Mouse (Mus musculus) thymus, adult 2 months (tissue): ENCODE measurements around the gene Dstn. TPM values are rescaled to one million over a fixed set of nuclear protein-coding genes. Genes with fewer than 3 reads are reported as not detected.

Source experiments
- DNase-seq: peaks from one replicate; pipeline ENCODE4 v3.0.0; 2021
- H3K27ac ChIP-seq: fragments of 200-500 bp; 2 replicates; pipeline ENCODE4 v1.5.1; 2012; ENCODE audit warnings: low read length, control low read depth; ENCODE audit not compliant: control insufficient read depth, insufficient read depth
- H3K27me3 ChIP-seq: fragments of 200-500 bp; 2 replicates; pipeline ENCODE4 v1.6.1; 2012; ENCODE audit warnings: mild to moderate bottlenecking, low read length, moderate library complexity, mixed read lengths; ENCODE audit not compliant: control insufficient read depth, insufficient read depth
- H3K36me3 ChIP-seq: fragments of 200-500 bp; 2 replicates; pipeline ENCODE4 v1.6.1; 2012; ENCODE audit warnings: mild to moderate bottlenecking, low read length, moderate library complexity; ENCODE audit not compliant: control insufficient read depth, insufficient read depth
- H3K4me1 ChIP-seq: fragments of 200-500 bp; replicated peaks from 2 replicates; pipeline ENCODE4 v1.6.1; 2012; ENCODE audit warnings: low read length; ENCODE audit not compliant: control insufficient read depth, insufficient read depth
- H3K4me3 ChIP-seq: fragments of 200-500 bp; 2 replicates; pipeline ENCODE4 v1.5.1; 2012; ENCODE audit warnings: mild to moderate bottlenecking, low read length, control low read depth, moderate library complexity; ENCODE audit not compliant: control insufficient read depth, insufficient read depth
- CTCF ChIP-seq: fragments of 200-500 bp; IDR thresholded peaks from 2 replicates; pipeline ENCODE4 v1.5.1; 2012; ENCODE audit warnings: mild to moderate bottlenecking, control low read depth, low read length, moderate library complexity, borderline replicate concordance; ENCODE audit not compliant: control insufficient read depth, poor library complexity, insufficient read depth; ENCODE audit errors: extremely low read depth
- POLR2A ChIP-seq: fragments of 200-500 bp; IDR thresholded peaks from 2 replicates; pipeline ENCODE4 v1.6.1; 2012; ENCODE audit warnings: mild to moderate bottlenecking, low read length, control low read depth, moderate library complexity; ENCODE audit not compliant: control insufficient read depth, poor library complexity, insufficient read depth; ENCODE audit errors: extremely low read depth
- WGBS: fragments of 180-500 bp; shearing (Covaris S2); methylation state at CpG from one replicate; pipeline ENCODE4 v1.1.7; 2018; 5-methylcytosine and 5-hydroxymethylcytosine counted together
- polyA plus RNA-seq: library from polyadenylated mRNA; depleted of rRNA; stranded (reverse); fragments of >200 nt; gene quantifications from 2 replicates; pipeline ENCODE4 v1.2.3, GENCODE M21; 2012

The Dstn gene
- polyA plus RNA-seq, 1 experiment: 15.6 TPM

GRCm38 (mm10) chr2:143882002-143882401 lies 33.1 kb upstream of the Dstn start:
- 96% methylated on average over 4 of the region's 4 CpGs for WGBS
- TF ChIP-seq POLR2A (no peak), CTCF (no peak)
- no peaks in the 10 kb centered on the region for H3K36me3 ChIP-seq
- no peaks in the 10 kb centered on the region for H3K27me3 ChIP-seq
- H3K4me3 ChIP-seq: no peak overlapping the region
- no peaks in the 10 kb centered on the region for H3K4me1 ChIP-seq
- H3K27ac ChIP-seq: no peak overlapping the region
- DNase-seq: no peak

- Histone ChIP-seq H3K4me3 (no peak overlapping the region), H3K4me1 (no peaks in the 10 kb centered on the region), H3K36me3 (no peaks in the 10 kb centered on the region), H3K27me3 (no peaks in the 10 kb centered on the region), H3K27ac (no peak overlapping the region)
- no peak for DNase-seq
- 88% methylated on average over 10 of the region's 10 CpGs for WGBS
- TF ChIP-seq CTCF: no peak
- TF ChIP-seq POLR2A: no peak
Measured at GRCm38 (mm10) chr2:143882606-143883288, 32.4 kb upstream of the Dstn start.

- no peaks in the 10 kb centered on the region for H3K4me1 ChIP-seq
- H3K27me3 ChIP-seq: no peaks in the 10 kb centered on the region
- H3K27ac ChIP-seq: no peak overlapping the region
- TF ChIP-seq CTCF: no peak
- TF ChIP-seq POLR2A: no peak
- DNase-seq: no peak
- WGBS: 74% methylated on average over 15 of the region's 15 CpGs
- H3K4me3 ChIP-seq: no peak overlapping the region
- H3K36me3 ChIP-seq: no peaks in the 10 kb centered on the region
Measured at GRCm38 (mm10) chr2:143889131-143889859, 25.8 kb upstream of the Dstn start.

- DNase-seq: no peak
- Histone ChIP-seq H3K4me3 (no peak overlapping the region), H3K27ac (no peak overlapping the region), H3K36me3 (no peaks in the 10 kb centered on the region), H3K4me1 (no peaks in the 10 kb centered on the region), H3K27me3 (no peaks in the 10 kb centered on the region)
- TF ChIP-seq CTCF: no peak
- TF ChIP-seq POLR2A: no peak
- 77% methylated on average over 12 of the region's 12 CpGs for WGBS
Measured at GRCm38 (mm10) chr2:143889860-143890433, 25.2 kb upstream of the Dstn start.

DNA sequence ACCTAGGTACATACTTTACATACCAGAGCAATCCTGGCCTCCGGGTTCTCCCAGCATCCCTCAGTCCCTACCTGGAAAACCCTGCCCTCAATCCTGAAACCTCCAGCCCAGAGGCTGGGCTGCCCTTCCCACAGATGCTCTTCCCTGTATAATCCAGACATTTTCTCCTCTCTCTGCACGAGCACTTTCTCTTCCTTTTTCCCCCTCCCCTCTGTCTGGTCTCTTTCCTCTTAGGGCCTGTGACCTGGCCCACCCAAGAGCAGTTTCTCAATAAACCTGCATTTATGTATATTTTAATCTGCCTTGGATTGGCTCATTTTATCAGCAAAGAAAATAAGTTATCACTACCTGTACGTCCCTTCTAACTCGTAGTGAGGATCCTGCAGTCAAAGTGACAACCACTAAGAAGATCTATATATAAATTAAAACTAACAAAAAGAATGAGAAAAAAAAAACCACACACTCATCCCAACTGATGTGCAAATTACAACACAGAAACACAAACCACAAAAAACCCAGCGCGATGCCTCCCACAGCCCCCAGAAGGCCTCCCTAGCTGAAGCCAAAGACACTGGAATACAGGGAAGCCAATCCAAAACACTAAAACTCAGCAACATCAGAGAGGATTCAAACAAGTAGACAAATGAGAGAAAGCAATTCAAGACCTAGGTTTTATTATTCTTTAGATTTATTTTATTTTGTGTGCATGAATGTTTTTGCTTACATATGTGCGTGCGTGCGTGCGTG lies 23.6 kb upstream of the Dstn start:
- 81% methylated on average over 10 of the region's 10 CpGs for WGBS
- H3K4me3 ChIP-seq: no peak overlapping the region
- no peak for DNase-seq
- no peaks in the 10 kb centered on the region for H3K27me3 ChIP-seq
- H3K36me3 ChIP-seq: no peaks in the 10 kb centered on the region
- TF ChIP-seq POLR2A (no peak), CTCF (no peak)
- no peaks in the 10 kb centered on the region for H3K4me1 ChIP-seq
- H3K27ac ChIP-seq: no peak overlapping the region

DNA sequence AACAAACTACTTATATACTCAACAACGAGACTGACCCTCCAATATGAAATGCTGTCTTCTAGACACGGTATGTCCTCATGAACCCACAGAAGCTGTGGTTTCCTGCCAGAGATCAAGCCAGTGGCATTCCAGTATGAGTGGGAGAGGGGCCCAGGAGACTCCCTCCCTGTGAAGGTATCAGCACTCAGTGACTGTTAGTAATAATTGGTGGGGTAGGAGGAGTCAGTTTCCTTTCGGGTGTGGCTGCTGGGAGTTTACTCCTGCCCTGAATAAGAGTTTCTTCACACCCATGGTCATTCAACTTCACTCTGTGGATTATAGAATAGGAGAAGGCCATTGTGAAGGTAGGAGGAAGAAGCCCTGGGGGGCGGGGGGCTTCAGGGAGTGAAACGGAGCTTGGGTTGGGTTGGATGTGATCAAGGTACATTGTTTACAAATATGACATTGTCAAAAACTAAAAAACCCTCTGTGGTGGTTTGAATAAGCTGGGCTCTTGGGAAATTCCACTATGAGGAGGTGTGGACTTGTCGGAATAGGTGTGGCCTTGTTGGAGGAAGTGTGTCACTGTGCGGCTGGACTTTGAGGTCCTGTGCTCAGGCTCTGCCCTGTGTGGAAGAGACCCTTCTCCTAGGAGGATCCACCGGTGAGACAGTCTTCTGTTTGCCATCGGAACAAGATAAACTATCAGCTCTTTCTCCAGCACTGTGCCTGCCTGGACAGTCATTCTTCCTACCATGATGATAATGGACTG lies 15.5 kb upstream of the Dstn start:
- WGBS: 91% methylated on average over 9 of the region's 9 CpGs
- DNase-seq: no peak
- Histone ChIP-seq H3K27ac (no peak overlapping the region), H3K4me3 (no peak overlapping the region), H3K36me3 (no peaks in the 10 kb centered on the region), H3K27me3 (no peaks in the 10 kb centered on the region), H3K4me1 (no peaks in the 10 kb centered on the region)
- no peak for TF ChIP-seq CTCF
- TF ChIP-seq POLR2A: no peak
